Mouse (Mus musculus) layer of hippocampus, adult 18-20 months (tissue): ENCODE measurements at regions not wholly inside any gene's neighbourhood (a gene's known extent, or its start where the extent isn't known, plus 50 kb on each side); places are given as distances from the start of the nearest gene placed in this dataset.
"Not testable (repeated sequence)": the region's sequence is repeated elsewhere in the genome, so short reads cannot be mapped to it uniquely, and the experiment has no call there.

ENCODE experiments used
- DNase-seq, 2 experiments: peaks; one replicate each; pipeline ENCODE4 v3.0.0; 2022; ENCODE audit warnings: low spot score in 2 of 2

GRCm38 (mm10) chr3:126011269-126011668 lies 72.8 kb upstream of the Ugt8a start:
- DNase-seq, result no peak

DNA sequence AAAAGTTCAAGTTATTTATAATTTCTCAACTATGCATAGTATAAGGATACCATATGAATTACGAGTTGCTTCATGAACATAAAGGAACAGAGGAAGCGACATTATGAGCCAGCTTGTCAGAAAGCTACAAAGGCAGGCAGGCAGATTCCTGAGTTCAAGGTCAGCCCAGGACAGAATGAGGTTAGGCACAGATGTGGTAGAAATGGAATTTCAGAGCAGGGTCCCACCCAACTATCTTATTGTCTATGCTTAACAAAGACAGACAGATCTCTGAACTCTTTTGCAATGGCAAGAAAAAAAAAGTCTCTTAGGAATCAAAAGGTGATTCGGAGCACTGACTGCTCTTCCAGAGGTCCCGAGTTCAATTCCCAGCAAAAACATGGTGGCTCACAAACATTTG lies 77.7 kb upstream of the Ugt8a start:
- DNase-seq, result no peak

DNA sequence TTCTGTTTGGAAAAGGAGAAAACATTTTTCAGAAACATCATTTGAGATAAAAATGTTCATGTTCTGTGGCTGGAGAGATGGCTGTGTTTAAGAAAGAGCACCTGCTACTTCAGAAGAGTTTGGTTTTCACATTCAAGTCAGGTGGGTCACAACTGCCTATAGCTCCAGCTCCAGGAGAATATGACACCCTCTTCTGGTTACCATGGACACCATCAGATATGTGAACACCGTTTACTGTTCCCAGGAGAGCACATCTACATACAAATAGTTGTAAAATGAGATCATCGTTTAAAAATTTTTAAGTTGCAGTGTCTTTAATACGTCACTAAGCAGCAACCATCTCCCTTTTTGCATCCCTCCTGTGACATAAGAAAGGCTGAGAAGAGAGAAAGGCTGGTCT lies 105.9 kb upstream of the Ugt8a start:
- no peak for DNase-seq

DNA sequence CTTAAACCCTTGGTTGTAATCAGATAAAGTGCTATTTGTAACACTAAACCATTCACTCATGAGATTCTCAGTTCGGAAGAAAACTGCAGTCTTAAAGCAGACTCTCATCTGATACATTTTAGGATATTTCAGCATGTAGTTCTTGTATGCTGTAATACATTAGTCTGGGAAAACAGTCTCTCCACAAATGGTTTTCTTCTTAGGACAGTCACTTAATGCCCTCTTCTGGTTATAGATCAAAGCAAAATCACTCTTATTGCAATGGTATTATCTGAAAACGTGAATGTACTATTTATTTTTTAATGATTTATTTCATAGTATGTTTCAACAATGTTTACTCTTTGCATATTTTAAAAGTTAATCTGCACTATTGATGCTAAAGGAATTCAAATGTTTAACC lies 106.4 kb upstream of the Ugt8a start:
- no peak for DNase-seq

DNA sequence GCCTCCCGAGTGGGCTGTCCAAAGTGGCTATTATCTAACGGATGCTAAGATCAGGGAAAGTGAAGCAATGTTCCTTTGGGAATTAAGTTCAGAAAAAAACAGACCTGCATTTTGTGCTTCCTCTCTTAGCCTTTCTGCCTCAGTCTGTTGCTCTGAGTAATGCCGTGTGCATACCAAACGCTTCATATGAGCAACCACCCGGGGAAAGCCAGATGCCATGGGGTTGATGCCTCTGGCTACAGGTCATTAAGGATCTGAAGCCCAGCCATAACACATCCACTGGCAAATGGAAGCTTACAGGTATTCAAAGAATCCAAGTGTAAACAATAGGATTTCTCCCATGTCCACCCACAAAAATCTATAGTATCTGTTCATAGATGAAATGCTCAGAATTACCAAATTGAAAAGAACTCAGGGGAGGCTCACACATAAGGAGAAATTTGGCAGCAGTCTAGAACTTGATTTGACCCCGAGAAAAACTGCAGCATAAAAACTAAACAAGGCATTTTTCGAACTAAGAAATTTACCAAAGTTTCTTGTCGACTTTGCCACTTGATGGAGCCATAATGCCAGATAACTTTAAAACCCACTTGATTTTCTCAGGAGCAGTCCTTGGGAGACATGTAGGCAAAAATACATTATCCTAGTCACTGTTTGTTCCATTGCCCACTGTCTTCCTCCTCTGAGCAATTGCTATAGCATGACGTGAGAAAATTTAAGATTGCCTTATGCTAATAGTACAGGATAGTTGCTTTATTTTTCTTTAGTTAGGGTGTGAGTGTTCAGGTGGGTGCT lies 107.8 kb upstream of the Ugt8a start:
- DNase-seq, result peak in 1 of 2 experiments; percentile 10

DNA sequence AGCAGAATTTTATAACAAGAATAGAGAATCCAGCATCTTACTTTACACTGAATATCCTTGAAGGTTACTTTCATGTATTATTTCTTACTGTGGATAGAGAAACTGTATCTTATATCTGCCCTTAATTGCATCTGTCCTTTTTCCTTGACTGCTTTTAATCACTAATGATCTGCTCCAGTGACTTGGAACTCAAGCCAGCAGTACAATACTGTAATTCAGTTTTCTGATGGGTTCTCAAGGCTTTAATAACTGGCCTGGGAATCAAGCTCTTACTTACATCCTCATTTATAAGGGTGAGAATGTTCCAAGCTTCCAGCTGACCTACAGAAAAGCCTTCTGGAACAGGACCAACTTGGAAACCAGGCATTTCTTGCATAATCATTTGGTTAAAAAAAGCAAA lies 120.2 kb upstream of the Ugt8a start:
- DNase-seq, result no peak

DNA sequence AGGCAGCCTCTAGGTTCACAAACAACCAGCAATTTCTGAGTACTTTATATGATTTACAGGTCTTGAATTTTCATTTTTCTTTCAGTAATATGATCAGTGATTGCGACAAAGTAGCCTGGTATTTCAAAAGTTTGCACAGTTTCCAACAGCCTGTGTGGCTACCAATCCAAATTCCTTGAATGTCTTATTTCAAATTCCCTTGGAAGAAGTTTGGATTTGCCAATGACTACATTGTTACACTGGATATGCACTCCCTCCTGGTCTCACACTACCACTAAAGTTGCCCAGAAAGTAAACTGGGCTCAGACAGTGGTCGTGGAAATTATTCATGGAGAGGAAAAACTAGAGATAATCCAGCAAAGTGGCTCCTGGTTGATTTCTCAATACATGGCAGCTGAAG lies 166.7 kb upstream of the Ugt8a start:
- no peak for DNase-seq

GRCm38 (mm10) chr3:126109371-126109770 lies 171.0 kb upstream of the Ugt8a start:
- DNase-seq, result no peak

- DNase-seq, result no peak
Measured at GRCm38 (mm10) chr3:126117849-126118248, 179.4 kb upstream of the Ugt8a start.

DNA sequence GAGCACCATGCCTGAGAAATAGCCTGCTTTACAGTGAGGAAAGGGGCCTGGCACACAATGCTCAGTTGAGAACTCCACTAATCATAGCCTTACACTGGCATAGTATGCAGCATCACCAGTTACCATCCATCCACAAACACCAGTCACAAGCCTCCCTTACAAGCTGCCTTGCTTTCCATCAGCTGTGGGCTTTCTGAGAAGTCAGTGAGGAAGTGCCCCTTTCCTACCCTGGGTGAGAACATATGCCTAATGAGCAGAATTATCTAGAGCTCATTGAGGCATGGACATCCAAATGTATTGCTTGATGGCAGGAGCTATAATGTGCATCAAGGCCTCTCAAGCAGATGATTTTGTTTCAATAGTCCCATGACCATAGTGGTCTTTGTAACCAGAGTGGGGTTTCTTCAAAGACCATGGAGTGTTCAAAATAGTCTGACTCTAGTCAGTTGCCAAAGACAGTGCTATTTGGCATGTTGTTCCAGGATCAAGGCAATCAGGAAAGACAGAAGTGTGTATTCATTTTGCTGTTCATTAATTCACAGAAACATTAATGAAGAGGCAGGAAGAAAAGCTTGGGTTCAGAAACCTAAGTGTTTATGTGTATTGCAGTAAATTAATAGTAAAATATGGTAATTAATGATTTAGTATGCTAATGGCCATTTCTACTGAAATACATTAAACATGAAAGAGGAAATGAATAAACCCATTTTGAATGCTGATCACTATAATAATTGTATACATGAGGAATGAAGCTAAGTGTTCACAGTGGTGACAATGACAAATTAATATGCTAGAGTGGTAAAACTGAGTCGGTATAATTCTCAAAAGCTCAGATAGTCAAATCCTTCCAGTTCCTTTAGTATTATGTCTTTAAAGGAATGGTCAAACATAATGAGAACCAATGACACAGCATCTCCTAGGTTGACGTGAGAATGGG lies 184.2 kb upstream of the Ugt8a start:
- no peak for DNase-seq

- DNase-seq, result no peak
Measured at GRCm38 (mm10) chr3:126166542-126166941, 196.9 kb upstream of the Arsj start.

DNA sequence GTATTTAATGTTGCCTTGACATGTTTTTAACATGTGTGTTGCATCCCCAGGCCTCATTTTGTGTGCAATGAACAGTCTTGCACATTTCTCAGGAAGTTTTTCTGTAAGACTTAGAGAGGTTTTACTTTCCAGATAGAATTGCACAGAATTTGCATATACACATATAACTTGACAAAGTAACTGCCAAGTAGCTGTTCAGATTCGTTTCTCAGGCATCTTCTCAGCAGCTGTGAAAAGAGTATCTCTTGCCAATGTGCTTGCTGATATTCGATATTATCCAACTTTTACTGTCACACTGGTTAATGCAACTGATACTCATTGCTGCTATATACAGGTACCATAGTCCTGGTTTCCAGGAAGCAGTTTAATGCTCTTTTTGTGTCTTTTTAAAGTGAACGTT lies 154.5 kb upstream of the Arsj start:
- no peak for DNase-seq

DNA sequence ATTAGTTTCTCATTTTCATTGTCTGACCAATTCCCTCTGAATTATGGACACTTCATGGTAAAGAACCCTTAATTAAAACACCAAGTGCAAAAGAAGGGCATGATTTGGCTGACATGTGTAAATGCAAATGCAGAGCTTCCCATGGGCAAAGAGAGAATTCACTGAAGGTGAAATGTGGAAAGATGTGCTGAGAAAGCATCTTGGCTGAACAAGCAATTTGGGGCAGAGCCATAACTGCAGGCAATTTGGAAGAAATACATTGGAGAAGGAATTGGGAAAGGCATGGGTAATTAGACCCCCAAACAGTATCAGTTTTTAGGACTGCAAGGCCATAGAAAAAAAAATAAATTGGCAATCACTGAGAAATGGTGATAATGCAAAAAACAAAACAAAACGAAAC lies 153.3 kb upstream of the Arsj start:
- DNase-seq, result no peak

GRCm38 (mm10) chr3:126227575-126227974 lies 135.9 kb upstream of the Arsj start:
- DNase-seq, result no peak

DNA sequence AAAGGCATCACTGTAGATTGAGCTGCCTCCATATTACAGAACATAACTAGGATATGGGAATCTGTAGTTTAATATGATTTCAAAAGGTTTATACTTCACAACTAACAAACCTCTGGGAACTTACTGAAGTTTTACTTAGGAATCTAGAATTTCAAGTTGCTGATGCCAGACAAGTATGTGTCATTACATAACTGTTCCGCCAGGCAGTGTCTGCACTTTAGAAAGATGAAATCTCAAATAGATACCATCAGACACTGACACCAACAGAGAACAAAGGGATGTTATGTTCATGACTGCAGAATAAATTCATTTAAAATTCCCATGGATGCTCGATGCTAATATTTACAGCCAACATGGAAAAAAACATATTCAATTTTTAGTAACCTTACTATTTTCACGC lies 117.7 kb upstream of the Arsj start:
- DNase-seq, result no peak

DNA sequence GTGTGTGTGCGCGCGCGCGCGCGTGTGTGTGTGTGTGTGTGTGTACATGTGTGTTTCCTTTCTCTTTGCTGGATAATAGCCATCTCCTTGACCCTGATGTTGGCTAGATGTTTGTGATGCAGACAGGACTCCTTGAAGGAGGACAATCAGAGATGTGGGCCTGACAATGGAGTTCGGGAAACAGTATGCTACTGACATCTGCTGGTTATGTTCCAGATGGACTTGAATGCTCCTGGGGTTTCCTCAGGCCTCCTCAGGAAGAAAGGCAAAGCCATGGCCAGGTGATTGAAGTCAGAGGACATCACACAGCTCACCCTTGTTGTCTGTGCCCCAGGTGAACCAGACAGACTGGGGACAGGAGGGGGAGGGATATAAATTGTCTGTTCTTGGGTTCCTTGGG lies 102.2 kb upstream of the Arsj start:
- no peak for DNase-seq

- not testable (repeated sequence) for DNase-seq
Measured at GRCm38 (mm10) chr3:126272027-126272426, 91.5 kb upstream of the Arsj start.

- DNase-seq, result no peak
Measured at GRCm38 (mm10) chr3:126273566-126273965, 89.9 kb upstream of the Arsj start.

DNA sequence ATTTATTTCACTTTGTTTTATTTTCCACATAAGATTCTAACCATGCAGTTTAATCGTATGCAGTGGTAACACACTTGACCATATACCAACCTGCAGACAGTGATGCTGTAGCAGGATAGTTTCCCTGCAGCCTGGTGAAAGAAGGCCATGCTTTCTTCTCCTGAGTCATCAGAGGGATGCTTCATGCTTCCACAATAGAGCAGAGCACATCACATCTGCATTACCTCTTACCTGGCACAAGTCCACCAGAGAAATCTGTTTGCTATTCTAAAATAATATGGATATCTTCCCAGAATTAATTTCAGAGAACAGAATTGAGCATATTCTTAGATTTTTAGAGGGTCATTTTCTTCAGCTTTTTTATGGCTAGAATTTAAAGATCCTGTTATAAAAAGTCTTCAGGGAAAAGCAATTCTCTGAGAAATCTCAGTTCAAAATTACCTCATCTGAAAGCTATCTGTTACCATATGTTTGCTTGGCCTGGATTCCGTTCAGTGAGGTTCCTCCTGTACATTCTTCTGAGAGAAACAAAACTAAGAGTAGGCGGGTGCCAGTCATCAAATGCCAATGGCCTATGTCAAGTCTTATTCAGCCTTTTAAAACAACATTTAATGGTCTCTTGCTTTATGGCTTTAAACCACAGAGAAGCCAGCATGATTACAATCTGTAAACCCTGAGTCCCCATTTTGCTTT lies 87.3 kb upstream of the Arsj start:
- peak in 1 of 2 experiments; percentile 23 for DNase-seq

- no peak for DNase-seq
Measured at GRCm38 (mm10) chr3:126284294-126285090, 79.0 kb upstream of the Arsj start.

GRCm38 (mm10) chr3:126292259-126292658 lies 71.2 kb upstream of the Arsj start:
- no peak for DNase-seq
